Mouse (Mus musculus): Measurements from ENCODE around the gene Gm11492.

Gm11492 gene

DNA sequence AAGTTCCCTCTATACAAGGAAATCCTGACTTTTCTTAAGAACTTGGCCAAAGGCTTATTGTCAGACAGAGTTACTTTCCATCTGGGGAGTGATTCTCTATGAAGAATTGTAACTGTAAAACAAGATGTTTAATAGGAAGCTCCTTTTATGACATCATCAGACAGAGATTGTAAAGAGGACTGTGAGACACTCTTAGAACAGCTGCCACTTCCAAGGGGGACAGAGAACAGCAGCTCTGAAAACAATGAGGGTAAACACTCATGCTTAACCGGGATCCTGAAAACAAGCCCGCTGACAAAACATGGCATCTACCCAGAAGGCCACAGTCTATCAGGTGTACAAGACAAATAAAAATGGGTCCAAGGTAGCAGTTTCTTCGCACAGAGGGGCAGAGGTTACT, at the start of gene Gm11492:
Gene Gm11492, plus strand, starts transcription at position 153 of the 400 bp plus-strand sequence.
- DNase-seq (ENCODE audit: low spot score) = no peak

DNA sequence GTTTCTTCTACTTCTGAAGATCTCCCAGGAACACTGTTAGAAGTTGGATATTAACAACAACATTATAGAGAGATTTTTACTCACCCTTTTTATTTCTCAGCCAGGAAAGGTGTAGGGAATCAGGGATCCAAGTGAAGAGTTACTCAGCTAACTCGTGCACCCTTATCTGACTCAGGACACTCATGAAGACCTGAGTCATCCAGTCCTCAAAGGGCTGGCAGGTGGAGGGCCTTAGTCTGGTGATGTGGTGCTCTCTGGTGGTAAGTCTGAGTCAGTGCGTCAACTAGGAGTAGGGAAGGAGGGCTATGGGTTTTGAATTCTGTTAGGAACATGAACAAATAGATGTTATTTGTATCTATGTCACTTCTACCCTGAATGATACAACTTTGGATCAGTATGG, 47.2 kb upstream of the Gm11492 start:
- peak; percentile 4 for DNase-seq (ENCODE audit: low spot score)

GRCm38 (mm10) chr11:87523466-87523865, 43.0 kb upstream of the Gm11492 start:
- DNase-seq (ENCODE audit: low spot score) = no peak

- DNase-seq (ENCODE audit: low spot score) = no peak
These were observed 42.5 kb upstream of the Gm11492 start for GRCm38 (mm10) chr11:87523967-87524366.

DNA sequence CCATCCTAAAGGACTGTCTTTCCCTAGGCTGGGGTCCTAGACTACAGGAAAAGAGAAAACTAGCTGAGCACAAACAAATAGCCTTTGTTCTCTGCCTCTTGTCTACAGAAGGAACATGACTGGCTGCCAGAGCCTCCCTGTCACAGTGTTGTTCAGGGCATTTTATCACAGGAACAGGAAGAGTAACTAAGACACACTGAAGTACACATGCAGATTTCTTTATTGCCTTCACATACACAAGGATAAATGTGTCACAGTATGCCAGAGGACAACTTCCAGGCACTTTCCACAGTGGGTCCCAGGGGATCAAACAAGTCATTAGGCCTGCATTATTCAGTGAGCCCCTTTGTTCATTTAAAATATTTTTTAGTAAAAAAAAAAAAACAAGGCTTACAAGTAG, 41.7 kb upstream of the Gm11492 start:
- no peak for DNase-seq (ENCODE audit: low spot score)

- no peak for DNase-seq (ENCODE audit: low spot score)
These were observed 39.1 kb upstream of the Gm11492 start for GRCm38 (mm10) chr11:87527364-87527763.

DNA sequence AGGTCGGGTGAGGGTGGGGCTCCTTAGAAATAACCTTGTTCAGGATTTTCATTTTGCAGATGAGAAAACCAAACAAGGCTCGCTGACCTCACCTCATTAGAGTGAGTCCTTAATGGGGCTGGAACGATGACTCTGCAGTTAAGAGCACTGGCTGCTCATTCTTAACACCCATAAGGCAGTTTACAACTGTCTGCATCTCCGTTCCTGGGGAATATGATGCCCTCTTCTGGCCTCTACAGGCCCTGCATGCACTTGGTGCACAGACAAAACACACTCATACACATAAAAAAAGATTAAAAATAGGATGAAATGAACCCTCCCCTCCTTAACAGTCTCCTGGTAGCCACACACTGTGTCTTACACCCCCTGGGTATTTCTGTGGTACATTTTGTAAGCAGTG, 38.5 kb upstream of the Gm11492 start:
- DNase-seq (ENCODE audit: low spot score) = no peak

- no peak for DNase-seq (ENCODE audit: low spot score)
These were observed 34.8 kb upstream of the Gm11492 start for GRCm38 (mm10) chr11:87531695-87532094.

DNA sequence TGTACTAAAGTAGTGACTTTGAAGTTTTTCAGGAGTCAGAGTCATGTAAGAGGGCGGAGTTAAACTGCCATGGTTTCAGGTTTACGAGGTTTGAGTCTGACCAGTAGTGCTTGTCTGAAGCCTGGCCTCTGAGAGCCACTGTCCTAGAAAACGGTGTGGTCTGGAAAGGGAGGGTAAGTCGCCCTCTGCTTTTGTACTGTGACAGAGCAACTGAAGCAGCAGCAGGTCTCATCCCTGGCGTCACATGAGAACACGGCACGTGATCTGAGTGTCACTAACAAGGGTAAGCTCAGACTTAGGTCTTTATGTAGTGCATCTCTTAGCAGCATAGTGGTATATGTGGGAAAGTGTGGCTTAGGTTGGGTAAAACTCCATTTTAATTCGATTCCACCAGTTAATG, 24.2 kb upstream of the Gm11492 start:
- DNase-seq (ENCODE audit: low spot score) = no peak

GRCm38 (mm10) chr11:87542906-87543305, 23.5 kb upstream of the Gm11492 start:
- no peak for DNase-seq (ENCODE audit: low spot score)

DNA sequence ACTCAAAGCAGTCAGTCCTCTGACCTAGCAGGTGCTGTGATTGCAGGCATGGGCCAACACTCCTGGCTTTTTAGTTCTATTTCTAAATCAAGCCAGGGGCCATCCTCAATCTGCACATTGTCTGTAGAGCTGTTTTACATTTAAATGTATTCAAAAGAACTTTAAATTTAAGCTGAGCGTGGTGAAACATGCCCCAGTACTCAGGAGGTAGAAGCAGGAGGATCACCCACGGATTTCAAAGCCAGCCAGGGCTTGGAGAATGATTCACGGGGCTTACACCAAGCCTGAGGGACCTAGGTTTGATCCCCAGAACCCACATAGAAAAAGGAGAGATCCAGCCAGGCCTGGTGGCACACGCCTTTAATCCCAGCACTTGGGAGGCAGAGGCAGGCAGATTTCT, 13.1 kb upstream of the Gm11492 start:
- no peak for DNase-seq (ENCODE audit: low spot score)

GRCm38 (mm10) chr11:87554386-87554785, 12.1 kb upstream of the Gm11492 start:
- no peak for DNase-seq (ENCODE audit: low spot score)

GRCm38 (mm10) chr11:87555106-87555703, 11.2 kb upstream of the Gm11492 start:
- no peak for DNase-seq (ENCODE audit: low spot score)

DNA sequence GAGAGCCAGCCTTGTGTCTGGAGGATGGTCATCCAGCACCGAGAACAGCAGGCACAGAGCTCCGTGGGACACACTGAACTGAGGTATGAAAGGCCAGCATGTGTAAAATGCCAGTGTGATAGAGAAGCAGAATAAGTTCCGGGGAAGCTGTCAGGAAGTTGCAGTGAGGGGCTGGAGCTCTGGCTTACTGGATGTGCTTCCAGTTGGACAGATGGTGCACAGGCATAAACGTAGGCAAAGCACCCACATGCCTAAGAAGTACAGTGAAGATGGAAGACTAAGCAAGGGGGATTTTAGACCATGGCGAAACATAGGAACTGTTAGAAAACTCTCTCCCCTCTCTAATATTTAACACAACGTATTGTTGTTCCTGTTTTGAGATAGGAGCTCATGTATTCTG, 5.2 kb upstream of the Gm11492 start:
- no peak for DNase-seq (ENCODE audit: low spot score)

- no peak for DNase-seq (ENCODE audit: low spot score)
These were observed 2.0 kb downstream of the Gm11492 start, which contains the start of gene Sept4 for GRCm38 (mm10) chr11:87568255-87568953. Gene Sept4 (plus strand): TSS chr11:87568903.

- no peak for DNase-seq (ENCODE audit: low spot score)
These were observed 4.3 kb downstream of the Gm11492 start for GRCm38 (mm10) chr11:87570743-87571142.

GRCm38 (mm10) chr11:87571361-87571950, 5.0 kb downstream of the Gm11492 start:
- DNase-seq (ENCODE audit: low spot score) = no peak

DNA sequence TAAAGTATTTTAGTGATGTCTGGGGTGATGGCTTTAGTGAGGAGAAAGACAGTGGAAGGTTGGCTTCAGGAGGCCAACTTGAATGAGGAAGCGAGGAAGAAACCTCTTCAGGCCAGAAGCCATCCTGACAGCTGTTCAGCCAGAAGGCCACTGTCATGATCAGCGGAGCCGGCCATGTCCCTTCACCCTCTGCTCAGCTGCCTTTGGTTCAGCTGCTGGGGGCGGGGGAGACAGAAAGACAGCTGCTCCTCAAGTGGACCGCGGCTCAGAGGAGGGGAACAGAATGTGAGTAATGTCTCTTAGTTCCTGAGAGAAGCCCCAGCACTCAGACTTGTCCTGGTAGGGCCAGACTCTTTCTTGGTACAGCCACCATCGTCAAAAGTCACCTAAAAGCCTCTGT, 7.3 kb downstream of the Gm11492 start:
- DNase-seq (ENCODE audit: low spot score) = no peak

- DNase-seq (ENCODE audit: low spot score) = no peak
These were observed 8.2 kb downstream of the Gm11492 start for GRCm38 (mm10) chr11:87574520-87575180.

GRCm38 (mm10) chr11:87577601-87578248, 11.3 kb downstream of the Gm11492 start:
- DNase-seq (ENCODE audit: low spot score) = no peak

GRCm38 (mm10) chr11:87578249-87578962, 12.0 kb downstream of the Gm11492 start:
- peak; percentile 43 for DNase-seq (ENCODE audit: low spot score)
